Mouse (Mus musculus): ENCODE data around the gene Mrpl38. TPM values are rescaled to one million over a fixed set of nuclear protein-coding genes. Genes with fewer than 3 reads are reported as not detected.
"Not testable (repeated sequence)": the region's sequence is repeated elsewhere in the genome, so short reads cannot be mapped to it uniquely, and the experiment has no call there.

The Mrpl38 gene
- total RNA-seq, 4 experiments from 2014 or later: 46.4 to 51.6 (median 50.3) TPM

GRCm38 (mm10) chr11:116145481-116146293 lies 7.0 kb upstream of the Mrpl38 start:
- DNase-seq (ENCODE audit: low spot score in 2 of 2): no peak

GRCm38 (mm10) chr11:116143468-116143867 lies 4.8 kb upstream of the Mrpl38 start:
- no peak for DNase-seq (ENCODE audit: low spot score in 2 of 2)

- no peak for DNase-seq (ENCODE audit: low spot score in 2 of 2)
Observed at GRCm38 (mm10) chr11:116142211-116142991, 3.7 kb upstream of the Mrpl38 start.

- DNase-seq (ENCODE audit: low spot score in 2 of 2): no peak
Observed at GRCm38 (mm10) chr11:116138096-116138467, 586 bp downstream of the Mrpl38 start.

- no peak for DNase-seq (ENCODE audit: low spot score in 2 of 2)
Observed at GRCm38 (mm10) chr11:116134171-116134570, 4.5 kb downstream of the Mrpl38 start.

- no peak for DNase-seq (ENCODE audit: low spot score in 2 of 2)
Observed at GRCm38 (mm10) chr11:116133497-116133896, 5.2 kb downstream of the Mrpl38 start.

- no peak for DNase-seq (ENCODE audit: low spot score in 2 of 2)
Observed at GRCm38 (mm10) chr11:116132366-116133333, 6.0 kb downstream of the Mrpl38 start.

- DNase-seq (ENCODE audit: low spot score in 2 of 2): no peak
Observed at GRCm38 (mm10) chr11:116131349-116132170, 7.1 kb downstream of the Mrpl38 start.

GRCm38 (mm10) chr11:116130488-116131205 lies 8.0 kb downstream of the Mrpl38 start, which contains the start of gene Trim65:
TSS of gene Trim65 (minus strand) at chr11:116131128.
- DNase-seq (ENCODE audit: low spot score in 2 of 2): peak; percentile 72 to 86

GRCm38 (mm10) chr11:116129993-116130487 lies 8.6 kb downstream of the Mrpl38 start:
- DNase-seq (ENCODE audit: low spot score in 2 of 2): no peak

- DNase-seq (ENCODE audit: low spot score in 2 of 2): no peak
Observed at GRCm38 (mm10) chr11:116129091-116129790, 9.4 kb downstream of the Mrpl38 start.

- DNase-seq (ENCODE audit: low spot score in 2 of 2): no peak
Observed at GRCm38 (mm10) chr11:116127986-116128385, 10.7 kb downstream of the Mrpl38 start.

GRCm38 (mm10) chr11:116127156-116127980 lies 11.3 kb downstream of the Mrpl38 start, which contains the start of gene Trim47:
TSS of gene Trim47 (minus strand) at chr11:116127210.
- peak; percentile 73 to 78 for DNase-seq (ENCODE audit: low spot score in 2 of 2)

- no peak for DNase-seq (ENCODE audit: low spot score in 2 of 2)
Observed at GRCm38 (mm10) chr11:116126261-116126660, 12.4 kb downstream of the Mrpl38 start.

GRCm38 (mm10) chr11:116121731-116122245 lies 16.9 kb downstream of the Mrpl38 start:
- DNase-seq (ENCODE audit: low spot score in 2 of 2): not testable (repeated sequence)

GRCm38 (mm10) chr11:116117819-116118218 lies 20.8 kb downstream of the Mrpl38 start:
- DNase-seq (ENCODE audit: low spot score in 2 of 2): no peak

- DNase-seq (ENCODE audit: low spot score in 2 of 2): peak in 1 of 2 experiments; percentile 62
Observed at GRCm38 (mm10) chr11:116117241-116117640, 21.4 kb downstream of the Mrpl38 start.

Measured in gastrocnemius, adult 8-10 months (tissue).